Mouse (Mus musculus) limb, embryonic 11.5 days (tissue): Measurements from ENCODE around the gene Kdm2a. TPM values are rescaled to one million over a fixed set of nuclear protein-coding genes. Genes with fewer than 3 reads are reported as not detected.

ENCODE experiments used
- ATAC-seq: fragments of 200-750 bp; cut with Nextera tagmentation; 2 replicates; pipeline ENCODE4 v1.8.0; 2017; ENCODE audit warnings: low read depth; ENCODE audit not compliant: insufficient number of reproducible peaks, low FRiP score, low TSS enrichment
- DNase-seq: peaks from one replicate; pipeline ENCODE4 v3.0.0-alpha.2; 2015; ENCODE audit warnings: low spot score
- H3K27ac ChIP-seq: fragments of 300-500 bp; sonication (generic); replicated peaks from 2 replicates; pipeline ENCODE4 v1.5.1; 2014; ENCODE audit warnings: low read depth, mild to moderate bottlenecking, low read length
- H3K27me3 ChIP-seq: fragments of 300-500 bp; sonication (generic); 2 replicates; pipeline ENCODE4 v1.6.1; 2014; ENCODE audit warnings: mild to moderate bottlenecking, low read length, mixed read lengths; ENCODE audit not compliant: control insufficient read depth, insufficient read depth
- H3K36me3 ChIP-seq: fragments of 300-500 bp; sonication (generic); 2 replicates; pipeline ENCODE4 v1.6.1; 2014; ENCODE audit warnings: mild to moderate bottlenecking, low read length, moderate library complexity, mixed read lengths; ENCODE audit not compliant: control insufficient read depth, insufficient read depth
- H3K4me1 ChIP-seq: fragments of 300-500 bp; sonication (generic); 2 replicates; pipeline ENCODE4 v1.6.1; 2014; ENCODE audit warnings: low read length, mixed read lengths; ENCODE audit not compliant: control insufficient read depth, insufficient read depth
- H3K4me2 ChIP-seq: fragments of 300-500 bp; sonication (generic); 2 replicates; pipeline ENCODE4 v1.6.1; 2014; ENCODE audit warnings: low read depth, mild to moderate bottlenecking, moderate library complexity; ENCODE audit not compliant: severe bottlenecking
- H3K4me3 ChIP-seq: fragments of 300-500 bp; sonication (generic); 2 replicates; pipeline ENCODE4 v1.5.1; 2014; ENCODE audit warnings: low read depth, low read length
- H3K9ac ChIP-seq: fragments of 300-500 bp; sonication (generic); 2 replicates; pipeline ENCODE4 v1.6.1; 2014; ENCODE audit warnings: mild to moderate bottlenecking, low read length
- H3K9me3 ChIP-seq: fragments of 300-500 bp; sonication (generic); 2 replicates; pipeline ENCODE4 v1.6.1; 2016; ENCODE audit warnings: low read length; ENCODE audit not compliant: control insufficient read depth
- WGBS: fragments of 180-500 bp; shearing (Covaris S2); extraction: QIAGEN DNeasy Blood & Tissue Kit; methylation state at CpG from one replicate; pipeline ENCODE4 v1.1.7; 2014; 5-methylcytosine and 5-hydroxymethylcytosine counted together
- polyA plus RNA-seq: library from polyadenylated mRNA; unstranded; fragments of >200 nt; fragmentation: Nextera tagmentation; extraction: Ambion mirVana; gene quantifications from 2 replicates; pipeline ENCODE4 v1.2.1, GENCODE M21; 2014

Kdm2a gene
- polyA plus RNA-seq, 1 experiment from 2014 or later, result 61.0 TPM

DNA sequence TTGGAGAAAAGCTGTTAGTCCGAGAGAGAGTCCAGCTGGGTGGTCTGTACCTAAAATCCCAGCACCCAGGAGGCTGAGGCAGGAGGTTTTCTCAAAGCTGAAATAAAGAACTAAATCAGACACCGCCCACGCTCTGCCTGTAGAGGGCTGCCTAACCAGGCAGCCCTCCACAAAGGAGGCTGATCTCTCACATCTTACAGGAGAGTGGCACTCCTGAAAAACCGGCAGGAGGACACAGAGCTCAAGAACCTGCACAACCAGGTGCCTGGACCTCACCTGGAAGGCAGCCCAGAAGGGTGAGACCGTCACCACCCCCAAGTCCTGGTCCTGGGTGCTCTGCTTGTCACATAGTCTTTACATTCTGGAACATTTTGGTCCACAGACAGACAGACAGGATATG is 100.2 kb downstream of the Kdm2a start:
- Histone ChIP-seq H3K4me2 (no peak overlapping the region), H3K4me1 (peaks cover 24% of the 10 kb centered on the region), H3K36me3 (no peaks in the 10 kb centered on the region; the same call in 1 of the 2 replicates), H3K27ac (no peak overlapping the region), H3K4me3 (no peak overlapping the region; the same call in 1 of the 2 replicates), H3K9ac (no peak overlapping the region), H3K9me3 (no peaks in the 10 kb centered on the region), H3K27me3 (no peaks in the 10 kb centered on the region)
- 89% methylated on average over 5 of the region's 5 CpGs for WGBS
- no peak for DNase-seq
- no peak for ATAC-seq

- Histone ChIP-seq H3K9ac (no peak overlapping the region), H3K27ac (no peak overlapping the region), H3K9me3 (no peaks in the 10 kb centered on the region), H3K27me3 (no peaks in the 10 kb centered on the region), H3K4me2 (no peak overlapping the region), H3K4me1 (peaks cover 12% of the 10 kb centered on the region), H3K4me3 (no peak overlapping the region), H3K36me3 (peaks cover 4% of the 10 kb centered on the region; the same call in 1 of the 2 replicates)
- ATAC-seq (no peak), DNase-seq (no peak)
- 92% methylated on average over 2 of the region's 2 CpGs for WGBS
Measured at GRCm38 (mm10) chr19:4296611-4297010, 101.5 kb downstream of the Kdm2a start.

GRCm38 (mm10) chr19:4295391-4295790 is 102.7 kb downstream of the Kdm2a start:
- H3K9ac ChIP-seq, result no peak overlapping the region
- H3K4me2 ChIP-seq, result no peak overlapping the region
- H3K4me1 ChIP-seq, result peaks cover 4% of the 10 kb centered on the region; the same call in 1 of the 2 replicates
- no peaks in the 10 kb centered on the region for H3K27me3 ChIP-seq
- peaks cover 11% of the 10 kb centered on the region for H3K36me3 ChIP-seq
- no peak overlapping the region for H3K27ac ChIP-seq
- WGBS, result 92% methylated on average over 4 of the region's 4 CpGs
- no peak overlapping the region for H3K4me3 ChIP-seq
- ATAC-seq (no peak), DNase-seq (no peak)
- H3K9me3 ChIP-seq, result no peaks in the 10 kb centered on the region

DNA sequence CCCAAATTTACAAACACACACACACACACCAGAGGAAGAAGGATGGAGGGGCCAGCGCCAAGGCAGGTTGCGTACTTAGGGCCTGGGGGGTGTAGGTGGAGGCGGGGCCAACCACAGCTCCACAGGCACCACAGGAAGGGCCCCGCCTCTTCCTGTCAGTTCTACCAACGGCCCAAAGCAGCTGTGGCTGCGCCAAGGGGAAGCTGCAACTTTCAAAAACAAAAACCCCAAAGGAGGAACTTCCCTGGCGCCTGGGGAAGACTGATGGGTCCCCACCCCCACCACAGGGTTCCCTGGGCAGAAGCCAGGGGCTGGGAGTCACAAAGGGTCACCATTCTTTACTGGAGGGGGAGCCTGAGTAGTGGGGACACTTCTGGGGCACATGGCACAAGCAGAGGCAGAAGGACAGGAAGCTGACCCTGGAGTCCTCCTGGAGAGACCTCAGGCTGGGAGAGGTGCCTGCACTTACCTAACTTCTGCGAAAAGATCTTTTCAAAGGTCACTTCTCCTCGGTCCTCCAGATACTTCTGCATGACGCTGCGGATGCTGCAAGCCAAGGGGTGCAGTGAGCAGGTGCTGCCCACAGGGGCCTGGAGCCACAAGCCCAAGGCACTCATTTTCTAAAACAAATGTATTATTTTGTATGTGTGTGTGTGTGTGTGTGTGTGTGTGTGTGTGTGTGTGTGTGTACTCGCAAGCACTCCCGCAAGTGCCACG is 103.5 kb downstream of the Kdm2a start:
- no peaks in the 10 kb centered on the region for H3K4me1 ChIP-seq
- H3K4me3 ChIP-seq, result no peak overlapping the region
- 73% methylated on average over 14 of the region's 14 CpGs for WGBS
- no peak overlapping the region for H3K27ac ChIP-seq
- H3K36me3 ChIP-seq, result peaks cover 18% of the 10 kb centered on the region
- H3K9me3 ChIP-seq, result no peaks in the 10 kb centered on the region
- H3K4me2 ChIP-seq, result no peak overlapping the region
- no peaks in the 10 kb centered on the region for H3K27me3 ChIP-seq
- no peak overlapping the region for H3K9ac ChIP-seq
- ATAC-seq (no peak), DNase-seq (no peak)

DNA sequence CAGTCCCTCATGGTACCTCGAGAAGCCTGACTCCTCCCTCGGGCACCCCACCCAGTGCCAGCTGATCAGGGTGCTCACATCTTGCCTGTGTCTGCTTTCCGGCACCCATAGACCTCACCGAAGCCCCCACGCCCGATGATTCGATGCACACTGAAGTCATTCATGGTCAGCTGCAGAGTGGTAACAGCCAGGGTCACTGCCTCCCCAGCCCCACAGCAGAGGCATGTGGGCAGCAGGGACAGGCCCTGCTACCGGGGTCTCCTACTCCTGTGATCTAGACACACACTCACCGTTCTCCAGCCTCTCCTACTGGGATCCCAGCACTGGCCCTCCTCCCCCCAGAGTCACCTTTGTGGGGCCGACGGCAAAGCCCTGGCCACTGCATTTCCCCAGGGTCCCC is 106.9 kb downstream of the Kdm2a start:
- DNase-seq (no peak), ATAC-seq (no peak)
- Histone ChIP-seq H3K9me3 (no peaks in the 10 kb centered on the region), H3K4me1 (no peaks in the 10 kb centered on the region), H3K36me3 (peaks cover 38% of the 10 kb centered on the region), H3K9ac (no peak overlapping the region), H3K4me3 (no peak overlapping the region), H3K27me3 (no peaks in the 10 kb centered on the region), H3K4me2 (no peak overlapping the region), H3K27ac (no peak overlapping the region)
- 93% methylated on average over 11 of the region's 11 CpGs for WGBS

DNA sequence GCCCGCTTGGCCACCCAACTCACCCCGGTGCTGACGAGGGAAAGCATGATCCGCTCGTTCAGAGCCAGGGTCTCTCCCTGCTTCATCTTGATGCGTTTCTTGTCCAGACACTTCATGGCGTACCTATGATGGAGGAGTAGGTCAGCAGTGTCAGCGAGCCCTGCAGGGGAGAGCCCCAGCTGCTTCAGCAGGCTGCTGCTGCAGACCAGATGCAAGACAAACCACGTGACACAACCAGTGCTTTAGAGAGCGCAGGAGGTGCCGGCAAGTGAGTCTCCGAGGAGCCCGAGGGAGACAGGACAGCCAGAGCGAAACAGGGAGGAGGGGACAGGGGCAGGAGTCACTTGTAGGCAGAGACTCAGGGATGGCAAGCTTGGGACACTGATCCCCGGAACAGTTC is 107.3 kb downstream of the Kdm2a start:
- no peak overlapping the region for H3K9ac ChIP-seq
- no peaks in the 10 kb centered on the region for H3K4me1 ChIP-seq
- WGBS, result 78% methylated on average over 15 of the region's 15 CpGs
- H3K36me3 ChIP-seq, result peaks cover 42% of the 10 kb centered on the region
- H3K27ac ChIP-seq, result no peak overlapping the region
- ATAC-seq (no peak), DNase-seq (no peak)
- no peaks in the 10 kb centered on the region for H3K27me3 ChIP-seq
- no peak overlapping the region for H3K4me2 ChIP-seq
- H3K4me3 ChIP-seq, result no peak overlapping the region
- H3K9me3 ChIP-seq, result no peaks in the 10 kb centered on the region

- no peaks in the 10 kb centered on the region for H3K27me3 ChIP-seq
- H3K4me1 ChIP-seq, result no peaks in the 10 kb centered on the region; the same call in 1 of the 2 replicates
- no peak overlapping the region for H3K9ac ChIP-seq
- H3K27ac ChIP-seq, result no peak overlapping the region
- H3K36me3 ChIP-seq, result peaks cover 23% of the 10 kb centered on the region; the same call in 1 of the 2 replicates
- H3K4me2 ChIP-seq, result peak overlapping the region; percentile 71; the same call in 1 of the 2 replicates
- DNase-seq (no peak), ATAC-seq (no peak; the same call in 1 of the 2 replicates)
- WGBS, result 50% methylated on average over 7 of the region's 7 CpGs
- H3K9me3 ChIP-seq, result no peaks in the 10 kb centered on the region
- H3K4me3 ChIP-seq, result peak overlapping the region; percentile 56; the same call in 1 of the 2 replicates
Measured at GRCm38 (mm10) chr19:4283653-4284052, 114.4 kb downstream of the Kdm2a start.

DNA sequence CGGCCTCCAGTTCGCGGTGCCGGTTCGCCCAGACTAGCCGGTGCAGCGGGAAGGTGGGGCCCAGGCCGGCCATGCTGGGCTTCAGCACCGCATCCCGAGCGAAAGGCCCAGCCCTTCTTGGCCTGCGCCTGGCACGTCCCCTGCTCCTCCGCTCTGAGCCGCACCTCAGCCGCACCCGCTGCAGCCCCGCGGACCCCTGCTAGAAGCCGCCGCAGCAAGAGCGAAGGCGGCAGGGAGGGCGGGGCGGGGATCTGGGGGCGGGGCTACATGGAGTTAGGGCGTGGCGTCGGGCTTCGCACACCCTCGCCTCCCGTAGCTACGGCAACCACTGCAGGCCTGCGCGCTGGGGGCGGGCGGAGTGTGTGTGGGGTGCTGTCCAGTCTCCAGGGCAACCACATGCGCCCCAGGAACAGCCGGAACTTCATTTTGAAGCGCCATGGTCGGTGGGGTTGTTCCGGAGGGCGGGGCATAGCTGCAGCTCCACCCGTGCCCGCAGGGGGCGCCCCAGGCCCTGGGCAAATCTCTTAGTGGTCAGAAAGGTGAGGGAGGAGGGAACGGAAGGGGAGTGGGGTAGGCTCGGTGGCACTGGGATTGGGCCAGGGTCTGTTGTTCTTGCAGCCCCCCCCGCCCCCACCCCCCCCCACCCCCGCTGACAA is 115.1 kb downstream of the Kdm2a start, which contains the start of gene Ankrd13d:
Ankrd13d (minus strand) TSS at position 240 of the 656 bp plus-strand sequence.
- H3K4me2 ChIP-seq, result peak within 1 kb of the TSS; percentile 71
- ATAC-seq (peak; percentile 92), DNase-seq (peak; percentile 89)
- peak within 1 kb of the TSS; percentile 61 for H3K9ac ChIP-seq
- no peaks in the 10 kb centered on the region for H3K27me3 ChIP-seq
- no peak within 1 kb of the TSS for H3K27ac ChIP-seq
- H3K4me3 ChIP-seq, result peak within 1 kb of the TSS; percentile 56
- peaks cover 18% of the 10 kb centered on the region; the same call in 1 of the 2 replicates for H3K36me3 ChIP-seq
- no peaks in the 10 kb centered on the region for H3K9me3 ChIP-seq
- WGBS, result under 1% methylated on average over 48 of the region's 50 CpGs
- no peaks in the 10 kb centered on the region; the same call in 1 of the 2 replicates for H3K4me1 ChIP-seq
